Mouse (Mus musculus) embryo, embryonic 10 days (tissue): ENCODE results near the gene Olfr124.

ENCODE experiments used
- DNase-seq: peaks from one replicate; pipeline ENCODE4 v3.0.0-alpha.2; 2015; ENCODE audit warnings: low spot score

Gene Olfr124

GRCm38 (mm10) chr17:37799588-37799987 is at the start of gene Olfr124:
TSS of gene Olfr124 (plus strand) at chr17:37799888.
- no peak for DNase-seq

- no peak for DNase-seq
Measured at GRCm38 (mm10) chr17:37768307-37768706, 31.4 kb upstream of the Olfr124 start, which contains the start of gene Olfr122. TSS of gene Olfr122 (plus strand) at chr17:37768607.

DNA sequence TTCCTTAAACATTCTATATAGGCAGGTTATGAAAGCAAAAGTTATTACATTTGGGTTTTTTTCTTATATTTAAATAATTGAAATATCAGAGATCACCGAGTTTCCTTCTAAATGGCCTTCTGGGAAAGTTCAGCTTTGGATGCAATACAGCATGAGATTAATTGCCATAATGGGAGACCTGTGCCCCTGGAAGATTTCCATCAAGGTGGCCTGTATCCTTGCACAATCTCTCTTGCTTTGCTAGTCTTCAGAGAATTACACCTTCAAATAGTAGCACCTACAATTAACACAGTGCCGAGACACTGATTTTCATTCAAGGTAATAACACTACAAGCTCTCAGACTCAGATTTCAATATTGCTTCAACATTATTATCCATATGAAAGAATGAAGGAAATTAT is 6.5 kb upstream of the Olfr124 start, which contains the start of gene Olfr123:
TSS of gene Olfr123 (plus strand) at position 301 of the 400 bp plus-strand sequence.
- no peak for DNase-seq

GRCm38 (mm10) chr17:37832649-37833048 is 33.0 kb downstream of the Olfr124 start, which contains the start of gene Olfr125:
TSS of gene Olfr125 (plus strand) at chr17:37832949.
- no peak for DNase-seq

DNA sequence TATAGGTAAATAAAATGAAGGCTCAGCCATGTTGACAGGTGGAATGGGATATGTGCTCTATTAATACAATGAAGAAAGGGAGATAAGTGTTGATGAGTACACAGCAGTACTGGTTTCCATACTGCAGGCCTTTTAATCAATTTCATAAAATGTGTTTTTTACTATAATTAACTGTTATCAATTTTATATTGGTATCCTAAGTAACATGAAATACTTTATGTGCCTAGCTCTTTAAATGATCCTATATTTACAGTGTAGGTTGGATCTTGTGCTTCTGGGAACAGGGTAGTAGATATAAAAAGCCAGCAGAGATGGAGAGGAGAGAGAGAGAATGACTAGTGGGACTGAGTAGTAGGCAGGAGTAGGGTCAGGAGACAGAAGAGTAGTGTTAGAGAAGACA is 47.5 kb downstream of the Olfr124 start, which contains the start of gene Olfr126:
TSS of gene Olfr126 (plus strand) at position 301 of the 400 bp plus-strand sequence.
- no peak for DNase-seq
